Mouse (Mus musculus) bone marrow, adult 2 months (tissue): Measurements from ENCODE around the gene Smc3. TPM values are rescaled to one million over a fixed set of nuclear protein-coding genes. Genes with fewer than 3 reads are reported as not detected.

Experiments used
- H3K27ac ChIP-seq: fragments of 200-500 bp; 2 replicates; pipeline ENCODE4 v1.5.1; 2012; ENCODE audit warnings: low read depth, mild to moderate bottlenecking, control low read depth, inconsistent platforms, low read length; ENCODE audit not compliant: control insufficient read depth, poor library complexity, insufficient read depth
- H3K4me1 ChIP-seq: fragments of 200-500 bp; 2 replicates; pipeline ENCODE4 v1.6.1; 2011; ENCODE audit warnings: low read length; ENCODE audit not compliant: control insufficient read depth, insufficient read depth
- H3K4me3 ChIP-seq: fragments of 200-500 bp; replicated peaks from 2 replicates; pipeline ENCODE3; 2011; ENCODE audit warnings: mild to moderate bottlenecking, low read depth, low read length, control low read depth; ENCODE audit not compliant: control insufficient read depth
- CTCF ChIP-seq: fragments of 200-500 bp; IDR thresholded peaks from 2 replicates; pipeline ENCODE4 v1.5.1; 2011; ENCODE audit warnings: low read length, control low read depth; ENCODE audit not compliant: control insufficient read depth, insufficient read depth
- POLR2A ChIP-seq: fragments of 200-500 bp; IDR thresholded peaks from 2 replicates; pipeline ENCODE4 v1.6.1; 2011; ENCODE audit warnings: low read depth, mild to moderate bottlenecking, control low read depth, low read length, borderline replicate concordance; ENCODE audit not compliant: control insufficient read depth
- WGBS: fragments of 180-500 bp; shearing (Covaris S2); methylation state at CpG from one replicate; pipeline ENCODE4 v1.1.7; 2018; 5-methylcytosine and 5-hydroxymethylcytosine counted together
- polyA plus RNA-seq: library from polyadenylated mRNA; stranded (reverse); fragments of >200 nt; gene quantifications from 2 replicates; pipeline ENCODE4 v1.2.4, GENCODE M21; 2011; ENCODE audit warnings: low replicate concordance; ENCODE audit not compliant: missing spikeins, insufficient read depth, insufficient read length

Smc3 gene
- polyA plus RNA-seq, 1 experiment: 52.3 TPM

DNA sequence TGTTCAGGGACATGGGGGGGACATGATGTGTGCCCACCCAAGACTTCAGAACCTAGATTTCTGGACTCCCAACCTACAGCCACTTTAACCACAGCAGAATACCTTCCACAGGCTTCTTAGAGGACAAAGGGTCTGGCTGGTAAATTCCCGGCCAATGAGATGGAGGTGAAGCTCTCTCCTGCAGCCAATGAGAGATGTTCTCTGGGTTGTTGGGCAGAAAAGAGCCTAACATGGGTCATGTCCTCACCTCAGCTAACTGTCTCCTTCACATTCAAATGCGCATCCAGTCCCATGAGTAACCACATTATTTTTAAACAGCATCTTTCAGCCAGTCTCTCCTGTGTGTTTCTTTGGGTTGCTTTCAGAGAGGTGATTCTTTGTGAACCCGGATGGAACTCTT, 71.2 kb downstream of the Smc3 start:
- Histone ChIP-seq H3K4me1 (no peaks in the 10 kb centered on the region), H3K4me3 (no peak overlapping the region), H3K27ac (no peak overlapping the region)
- WGBS: 72% methylated on average over 3 of the region's 3 CpGs
- TF ChIP-seq CTCF: no peak
- no peak for TF ChIP-seq POLR2A

DNA sequence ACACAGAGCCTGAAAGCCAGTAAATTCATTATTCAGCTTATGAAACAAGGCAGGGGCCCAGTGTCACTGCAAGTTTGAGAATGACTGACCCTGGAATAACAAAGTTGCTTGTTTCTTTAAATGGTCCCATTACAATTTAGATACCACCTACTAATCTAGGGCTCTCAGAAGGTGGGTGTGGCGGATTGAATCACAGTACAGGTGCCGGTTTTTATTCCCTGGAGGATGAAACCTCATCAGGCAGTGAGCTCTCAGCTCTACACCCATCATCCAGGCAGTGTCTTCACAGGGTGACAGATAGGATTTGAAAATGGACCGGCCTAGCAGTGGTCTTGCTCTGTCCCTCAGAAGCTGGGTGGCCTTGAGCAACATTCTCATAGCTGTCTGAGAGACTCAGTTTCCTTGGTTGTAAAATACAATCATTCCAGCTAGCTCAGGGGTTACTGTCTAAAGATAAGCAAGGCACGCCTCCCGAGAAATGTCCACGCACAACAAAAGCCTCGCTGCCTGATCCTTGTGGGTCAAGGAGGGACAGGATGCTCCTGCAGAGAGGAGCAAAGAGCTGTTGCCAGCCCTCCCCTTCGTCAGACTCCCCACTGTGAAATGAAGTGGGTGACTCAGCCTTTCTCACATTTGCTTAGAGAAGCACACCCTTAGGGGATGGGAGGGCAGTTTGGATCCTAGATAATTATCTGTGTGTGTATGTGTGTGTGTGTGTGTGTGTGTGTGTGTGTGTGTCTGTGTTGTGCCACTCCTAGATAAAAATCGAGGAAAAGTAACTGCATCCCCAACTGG, 74.1 kb downstream of the Smc3 start:
- Histone ChIP-seq H3K27ac (no peak overlapping the region), H3K4me3 (no peak overlapping the region), H3K4me1 (no peaks in the 10 kb centered on the region)
- 42% methylated on average over 9 of the region's 9 CpGs for WGBS
- no peak for TF ChIP-seq POLR2A
- TF ChIP-seq CTCF: no peak

DNA sequence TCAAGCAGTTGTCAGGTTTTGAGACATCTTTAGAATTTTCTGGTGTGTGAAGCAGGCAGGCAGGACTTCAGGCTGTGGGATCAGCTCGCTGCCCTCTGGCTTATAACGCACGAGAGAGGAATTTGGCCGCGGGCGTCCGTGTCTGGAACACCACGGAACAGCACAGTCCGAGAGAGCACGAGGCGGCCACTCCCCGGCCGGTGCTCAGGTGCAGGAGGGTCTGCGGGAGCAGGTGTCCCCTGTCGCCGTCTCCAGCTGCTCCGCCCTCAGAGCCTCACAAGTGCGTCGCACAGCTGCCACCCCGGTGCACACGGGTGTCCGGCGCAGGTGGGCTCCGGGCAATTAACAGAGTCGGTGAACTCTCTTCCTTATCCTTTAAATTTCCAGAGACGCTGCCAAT, 76.0 kb downstream of the Smc3 start:
- Histone ChIP-seq H3K4me3 (no peak overlapping the region), H3K4me1 (no peaks in the 10 kb centered on the region), H3K27ac (no peak overlapping the region)
- no peak for TF ChIP-seq CTCF
- TF ChIP-seq POLR2A: no peak
- 3% methylated on average over 26 of the region's 26 CpGs for WGBS

DNA sequence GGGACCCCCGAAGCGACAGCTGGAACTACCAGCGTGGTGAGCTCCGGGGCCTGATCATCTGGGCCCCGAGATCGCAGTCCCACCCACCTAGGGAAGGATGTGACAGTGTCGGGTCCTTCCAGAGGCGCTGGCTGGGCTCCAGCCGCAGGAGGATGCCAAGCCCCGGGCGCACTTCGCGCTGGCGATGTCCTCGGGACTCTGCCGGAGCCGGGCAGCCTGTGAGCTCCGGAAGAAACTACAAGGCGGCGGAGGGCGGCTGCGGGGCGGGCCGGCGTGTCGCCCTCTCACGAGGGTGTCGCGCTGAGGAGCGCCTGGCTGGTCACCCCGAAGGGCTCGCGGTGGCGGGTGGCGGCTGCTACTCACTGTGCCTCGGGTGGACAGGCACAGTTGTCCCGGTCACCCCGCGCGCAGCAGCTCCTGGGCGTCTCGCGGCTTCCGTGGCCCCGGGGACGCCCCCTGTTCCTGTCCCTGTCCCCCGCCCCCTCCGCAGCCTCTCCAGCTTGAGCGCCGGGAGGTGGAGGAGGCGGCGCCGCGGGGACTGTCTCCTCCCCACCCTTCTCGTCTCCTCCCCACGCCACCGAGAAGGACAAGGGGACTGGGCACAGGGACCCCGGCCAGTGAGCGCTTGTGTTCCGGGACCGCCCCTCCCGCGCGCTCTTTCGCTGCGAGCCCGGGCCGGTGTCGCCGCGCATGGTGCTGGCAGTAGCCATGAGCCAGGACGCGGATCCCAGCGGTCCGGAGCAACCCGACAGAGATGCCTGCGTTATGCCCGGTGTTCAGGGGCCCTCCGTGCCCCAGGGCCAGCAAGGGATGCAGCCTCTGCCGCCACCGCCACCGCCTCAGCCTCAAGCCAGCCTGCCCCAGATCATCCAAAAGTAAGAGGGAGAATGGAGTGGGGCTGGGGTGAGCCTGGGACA, 76.8 kb downstream of the Smc3 start, which contains the start of gene Rbm20:
Gene Rbm20 (plus strand): TSS at position 589 of the 917 bp plus-strand sequence.
- no peaks in the 10 kb centered on the region for H3K4me1 ChIP-seq
- H3K4me3 ChIP-seq: no peak within 1 kb of the TSS
- WGBS: 2% methylated on average over 82 of the region's 82 CpGs
- TF ChIP-seq CTCF: no peak
- TF ChIP-seq POLR2A: no peak
- no peak within 1 kb of the TSS; the same call in 1 of the 2 replicates for H3K27ac ChIP-seq

DNA sequence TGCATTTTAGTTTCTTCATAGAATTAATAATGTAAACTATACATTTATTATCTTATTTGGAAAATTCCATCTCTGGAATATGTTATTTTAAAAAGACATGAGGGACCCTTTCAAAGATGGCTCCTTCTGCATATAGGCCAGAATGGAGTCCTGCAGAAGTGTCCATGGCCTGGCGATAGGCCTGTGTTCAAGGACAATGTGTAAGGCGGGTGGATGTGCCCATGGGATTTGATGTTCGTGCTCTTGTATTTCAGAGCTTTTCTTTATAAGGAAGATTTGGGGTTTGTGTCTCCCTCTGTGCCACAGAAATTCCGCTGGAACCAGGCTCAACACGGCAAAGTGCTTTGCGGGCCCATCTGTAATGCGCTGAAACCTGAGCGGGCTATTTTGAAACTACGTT, 79.0 kb downstream of the Smc3 start:
- Histone ChIP-seq H3K4me1 (no peaks in the 10 kb centered on the region), H3K27ac (no peak overlapping the region), H3K4me3 (no peak overlapping the region)
- TF ChIP-seq POLR2A (no peak), CTCF (no peak)
- WGBS: 91% methylated on average over 9 of the region's 9 CpGs

DNA sequence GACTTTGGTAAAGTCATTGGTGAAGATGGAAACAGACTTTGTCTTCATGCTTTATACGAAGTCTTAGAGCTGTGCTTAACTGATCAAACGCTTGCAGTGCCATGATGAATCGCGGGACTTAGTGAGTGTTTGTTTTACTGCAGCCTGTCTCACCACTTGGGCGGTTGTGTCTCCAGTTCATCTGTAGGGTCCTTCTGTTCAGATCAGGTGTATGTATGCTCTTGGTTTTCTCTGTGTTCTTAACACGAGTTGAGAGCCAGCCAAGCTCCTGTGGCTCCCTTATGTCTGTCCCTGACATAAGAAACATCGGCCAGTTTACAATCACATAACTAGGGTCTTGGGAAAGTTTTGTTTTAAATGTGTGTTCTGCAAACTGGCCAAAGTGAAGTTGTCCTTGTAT, 79.8 kb downstream of the Smc3 start:
- 83% methylated on average over 7 of the region's 7 CpGs for WGBS
- Histone ChIP-seq H3K4me3 (no peak overlapping the region), H3K4me1 (no peaks in the 10 kb centered on the region), H3K27ac (no peak overlapping the region)
- TF ChIP-seq CTCF (no peak), POLR2A (no peak)

DNA sequence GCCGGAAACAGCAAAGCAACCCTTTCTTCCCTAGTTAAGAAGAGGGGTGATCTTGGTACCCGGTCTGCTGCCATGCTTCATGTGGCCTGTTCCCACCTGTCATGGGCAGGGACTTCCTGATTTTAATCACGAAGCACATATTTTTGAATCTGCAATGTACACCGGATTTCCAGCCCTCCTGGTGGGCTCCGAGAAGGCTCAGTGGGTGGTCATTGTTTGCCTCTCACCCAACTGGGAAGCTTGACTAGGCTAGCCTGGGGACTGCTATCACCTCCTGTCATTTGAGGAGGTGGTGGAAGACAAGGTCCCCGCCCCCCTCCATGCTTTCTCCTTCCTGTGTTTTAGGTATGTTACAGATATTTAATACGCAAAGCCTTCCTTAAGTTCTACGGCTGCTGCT, 82.2 kb downstream of the Smc3 start:
- Histone ChIP-seq H3K4me1 (no peaks in the 10 kb centered on the region), H3K27ac (no peak overlapping the region), H3K4me3 (no peak overlapping the region)
- WGBS: 32% methylated on average over 8 of the region's 8 CpGs
- TF ChIP-seq CTCF: no peak
- no peak for TF ChIP-seq POLR2A

DNA sequence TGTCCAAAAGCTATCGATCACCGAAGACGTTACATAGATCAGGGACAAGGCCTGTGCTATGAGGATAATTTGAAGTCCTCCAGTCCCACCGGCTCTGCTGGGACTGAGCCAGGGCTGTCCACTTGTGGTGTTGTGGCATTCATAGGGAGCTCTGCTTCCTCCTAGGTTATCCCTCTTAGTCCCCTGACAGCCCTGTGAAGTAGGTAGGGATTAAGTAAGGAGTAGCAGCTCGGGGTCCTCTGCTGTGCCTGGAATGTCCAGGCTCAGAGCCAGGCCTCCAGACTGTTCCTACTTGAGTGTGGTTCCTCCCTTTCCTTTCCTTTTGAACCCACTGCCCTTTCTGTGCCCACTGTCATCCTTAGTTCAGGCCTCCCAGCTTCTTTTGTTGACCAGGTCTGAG, 87.4 kb downstream of the Smc3 start:
- H3K4me1 ChIP-seq: no peaks in the 10 kb centered on the region
- TF ChIP-seq CTCF (no peak), POLR2A (no peak)
- 89% methylated on average over 5 of the region's 5 CpGs for whole genome bisulfite sequencing
- H3K27ac ChIP-seq: no peak overlapping the region
- H3K4me3 ChIP-seq: no peak overlapping the region
